Mouse (Mus musculus) embryonic facial prominence, embryonic 12.5 days (tissue): ENCODE measurements around the gene Rnd2. TPM values are rescaled to one million over a fixed set of nuclear protein-coding genes. Genes with fewer than 3 reads are reported as not detected.
A peak's percentile ranks its signal among the peaks of the same experiment; 100 is the strongest.

Source experiments
- ATAC-seq: fragments of 200-750 bp; cut with Nextera tagmentation; 2 replicates; pipeline ENCODE4 v1.8.0; 2017; ENCODE audit not compliant: insufficient number of reproducible peaks, insufficient read depth, low FRiP score, low TSS enrichment
- H3K27ac ChIP-seq: fragments of 300-500 bp; sonication (generic); 2 replicates; pipeline ENCODE4 v1.5.1; 2016; ENCODE audit warnings: mild to moderate bottlenecking
- H3K27me3 ChIP-seq: fragments of 300-500 bp; sonication (generic); 2 replicates; pipeline ENCODE4 v1.6.1; 2016; ENCODE audit warnings: mild to moderate bottlenecking, moderate library complexity
- H3K36me3 ChIP-seq: fragments of 300-500 bp; sonication (generic); 2 replicates; pipeline ENCODE4 v1.6.1; 2016; ENCODE audit warnings: mild to moderate bottlenecking
- H3K4me1 ChIP-seq: fragments of 300-500 bp; sonication (generic); 2 replicates; pipeline ENCODE4 v1.6.1; 2016
- H3K4me2 ChIP-seq: fragments of 300-500 bp; sonication (generic); replicated peaks from 2 replicates; pipeline ENCODE4 v1.6.1; 2016; ENCODE audit warnings: mild to moderate bottlenecking, moderate library complexity
- H3K4me3 ChIP-seq: fragments of 300-500 bp; sonication (generic); 2 replicates; pipeline ENCODE4 v1.5.1; 2016; ENCODE audit warnings: mild to moderate bottlenecking
- H3K9ac ChIP-seq: fragments of 300-500 bp; sonication (generic); 2 replicates; pipeline ENCODE4 v1.6.1; 2016; ENCODE audit warnings: mild to moderate bottlenecking, moderate library complexity
- H3K9me3 ChIP-seq: fragments of 300-500 bp; sonication (generic); 2 replicates; pipeline ENCODE4 v1.6.1; 2016; ENCODE audit warnings: mild to moderate bottlenecking, moderate library complexity
- WGBS: fragments of 180-500 bp; shearing (Covaris S2); methylation state at CpG from one replicate; pipeline ENCODE4 v1.1.7; 2016; 5-methylcytosine and 5-hydroxymethylcytosine counted together
- polyA plus RNA-seq: library from polyadenylated mRNA; unstranded; fragments of >200 nt; fragmentation: Nextera tagmentation; extraction: Ambion mirVana; gene quantifications from 2 replicates; pipeline ENCODE4 v1.2.1, GENCODE M21; 2016

Gene Rnd2
- polyA plus RNA-seq = 15.2 and 17.2 TPM in 2 replicates

DNA sequence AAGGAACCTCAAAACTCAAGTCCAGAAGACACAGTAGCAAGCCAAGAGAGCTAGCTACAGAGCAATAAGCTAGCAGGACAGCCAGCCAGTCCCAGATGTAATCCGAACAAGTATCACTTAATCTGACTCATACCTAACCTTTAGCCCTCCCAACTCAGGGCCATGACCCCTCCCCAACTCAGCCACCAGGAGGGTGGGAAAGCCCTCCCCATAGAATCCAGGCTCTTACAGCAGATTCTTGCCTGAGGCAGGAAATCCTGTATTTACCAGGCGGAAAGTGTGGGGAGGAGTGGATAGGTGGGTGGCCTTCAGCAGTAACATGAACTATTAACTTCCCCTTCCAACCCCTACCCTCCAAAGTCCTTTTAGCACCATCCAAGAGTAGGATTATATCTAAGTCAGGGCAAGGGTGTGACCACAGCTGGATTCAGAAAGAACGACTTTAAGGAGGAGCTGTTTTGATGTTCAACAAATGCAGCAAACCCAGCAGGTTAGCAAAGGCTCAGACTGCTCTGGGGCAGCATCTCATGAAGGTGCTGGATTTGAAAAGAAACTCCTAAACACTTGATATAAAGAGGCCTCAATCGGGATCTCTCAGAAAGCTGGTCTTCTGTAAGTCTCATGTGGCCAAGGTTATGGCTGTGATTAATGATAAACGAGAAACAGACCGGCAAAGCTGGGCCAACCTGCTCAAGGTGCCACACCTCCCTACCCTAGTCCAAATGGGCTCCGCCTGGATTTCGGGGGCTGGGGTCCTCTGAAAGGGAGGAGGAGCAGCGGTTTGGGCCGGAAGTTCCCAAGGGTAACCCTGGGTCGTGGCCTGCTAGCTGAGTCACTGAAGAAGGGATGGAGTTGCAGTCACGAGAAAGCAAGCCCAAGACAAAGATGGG is at the start of gene Rnd2:
Gene Rnd2, plus strand, starts transcription at position 789 of the 890 bp plus-strand sequence.
- WGBS = 5% methylated on average over 12 of the region's 12 CpGs
- H3K9me3 ChIP-seq = no peaks in the 10 kb centered on the region
- ATAC-seq = no peak
- H3K27ac ChIP-seq = peak within 1 kb of the TSS; percentile 66
- H3K9ac ChIP-seq = peak within 1 kb of the TSS; percentile 71
- peaks cover 37% of the 10 kb centered on the region for H3K4me1 ChIP-seq
- H3K36me3 ChIP-seq = peaks cover 20% of the 10 kb centered on the region
- peak within 1 kb of the TSS; percentile 73 for H3K4me3 ChIP-seq
- no peaks in the 10 kb centered on the region for H3K27me3 ChIP-seq
- H3K4me2 ChIP-seq = peak within 1 kb of the TSS; percentile 94

DNA sequence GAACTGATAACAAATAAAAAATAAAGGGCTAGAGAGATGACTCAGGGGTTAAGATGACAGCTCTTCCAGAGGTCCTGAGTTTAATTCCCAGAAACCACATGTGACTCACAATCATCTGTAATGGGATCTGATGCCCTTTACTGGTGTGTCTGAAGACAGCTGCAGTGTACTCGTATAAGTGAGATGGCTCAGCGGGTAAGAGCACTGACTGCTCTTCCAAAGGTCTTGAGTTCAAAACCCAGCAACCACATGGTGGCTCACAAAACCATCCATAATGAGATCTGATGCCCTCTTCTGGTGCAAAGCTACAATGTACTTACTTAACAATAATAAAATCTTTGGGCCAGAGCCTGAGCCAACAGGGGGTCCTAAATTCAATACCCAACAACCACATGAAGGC is 49.5 kb upstream of the Rnd2 start:
- no peak overlapping the region for H3K4me3 ChIP-seq
- H3K27me3 ChIP-seq = no peaks in the 10 kb centered on the region
- peaks cover 35% of the 10 kb centered on the region for H3K36me3 ChIP-seq
- ATAC-seq = no peak
- peaks cover 3% of the 10 kb centered on the region; the same call in 1 of the 2 replicates for H3K4me1 ChIP-seq
- H3K4me2 ChIP-seq = no peak overlapping the region
- WGBS = 79% methylated on average over 2 of the region's 2 CpGs
- H3K9me3 ChIP-seq = no peaks in the 10 kb centered on the region
- no peak overlapping the region for H3K27ac ChIP-seq
- no peak overlapping the region for H3K9ac ChIP-seq

DNA sequence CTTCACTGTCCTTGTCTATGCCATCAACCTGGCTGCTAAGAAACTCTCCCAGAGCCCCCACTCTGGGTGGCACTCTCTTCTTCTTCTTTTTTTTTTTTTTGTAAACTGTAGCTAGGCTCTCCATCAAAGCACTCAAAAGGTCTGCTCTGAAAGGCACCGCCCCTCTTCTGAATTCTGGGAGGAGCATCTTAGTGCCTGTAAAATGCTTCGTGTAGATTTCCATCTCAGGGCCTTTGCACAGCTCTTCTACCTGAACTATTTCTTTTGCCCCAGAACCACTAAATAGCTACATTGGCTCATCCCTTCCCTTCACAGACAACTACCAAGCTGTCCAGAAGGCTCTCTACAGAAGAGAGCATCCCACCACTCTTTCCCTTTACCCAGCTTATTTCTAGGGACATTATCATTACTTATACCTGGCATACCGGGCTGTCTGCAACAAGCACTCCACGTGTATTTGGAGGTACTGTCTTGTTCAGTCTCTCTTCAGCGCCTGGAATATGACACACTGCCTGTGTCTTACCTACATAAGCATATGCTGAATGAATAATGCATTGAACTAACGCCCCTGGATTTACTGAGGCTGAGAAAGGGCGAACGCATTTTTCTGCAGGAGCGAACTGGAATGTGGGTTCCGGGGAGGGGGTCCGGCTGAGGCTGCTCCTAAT is 48.2 kb upstream of the Rnd2 start:
- H3K36me3 ChIP-seq = peaks cover 22% of the 10 kb centered on the region
- no peaks in the 10 kb centered on the region for H3K27me3 ChIP-seq
- peak overlapping the region; percentile 85 for H3K4me3 ChIP-seq
- 3% methylated on average over 11 of the region's 11 CpGs for WGBS
- peak overlapping the region; percentile 84 for H3K27ac ChIP-seq
- H3K9ac ChIP-seq = peak overlapping the region; percentile 85
- peak overlapping the region; percentile 72 for H3K4me2 ChIP-seq
- H3K9me3 ChIP-seq = no peaks in the 10 kb centered on the region
- 0 out of 2 replicates have a peak, but pooled peaks have one; percentile 25 for ATAC-seq
- H3K4me1 ChIP-seq = peaks cover 3% of the 10 kb centered on the region; the same call in 1 of the 2 replicates

DNA sequence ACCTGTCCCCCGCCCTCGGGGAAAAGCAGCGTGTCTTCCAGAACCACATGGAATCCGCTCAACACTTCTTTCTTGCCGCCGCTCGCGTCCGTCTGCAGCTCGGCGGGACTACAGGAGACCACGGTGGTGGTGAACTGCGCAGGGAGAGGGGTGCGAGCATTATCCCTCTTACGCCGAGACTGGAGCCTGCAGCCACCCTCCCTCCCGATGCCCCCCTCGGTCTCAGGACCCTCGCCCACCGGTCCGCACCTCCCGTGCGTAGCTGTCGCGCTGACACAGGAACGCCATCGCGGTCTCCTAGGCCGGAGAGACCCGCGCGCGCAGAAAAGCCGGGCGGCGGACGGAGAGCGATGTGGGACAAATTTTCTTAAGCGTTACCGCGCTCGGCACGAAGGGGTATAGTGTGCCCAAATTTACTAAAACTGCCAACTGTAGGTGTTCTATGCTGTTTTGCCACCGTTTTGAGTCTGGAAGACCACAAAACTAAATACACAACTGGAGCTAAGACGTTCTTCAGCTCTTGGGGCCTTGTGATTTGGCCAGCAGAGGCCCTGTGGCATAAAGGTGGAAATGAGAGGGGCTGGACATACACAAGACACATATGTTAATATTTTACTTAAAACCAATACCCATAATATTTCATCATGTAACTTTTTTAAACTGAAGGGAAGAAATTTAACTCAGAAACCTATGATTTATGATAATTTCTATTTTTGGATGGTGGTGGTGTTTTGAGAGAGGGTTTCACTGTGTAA is 47.5 kb upstream of the Rnd2 start, which contains the start of gene Aarsd1:
Gene Aarsd1, minus strand, starts transcription at position 515 of the 755 bp plus-strand sequence.
- peaks cover 3% of the 10 kb centered on the region; the same call in 1 of the 2 replicates for H3K4me1 ChIP-seq
- WGBS = under 1% methylated on average over 45 of the region's 45 CpGs
- H3K36me3 ChIP-seq = peaks cover 15% of the 10 kb centered on the region
- H3K27ac ChIP-seq = peak within 1 kb of the TSS; percentile 84
- ATAC-seq = peak; percentile 71
- no peaks in the 10 kb centered on the region for H3K9me3 ChIP-seq
- peak within 1 kb of the TSS; percentile 85 for H3K4me3 ChIP-seq
- peak within 1 kb of the TSS; percentile 72 for H3K4me2 ChIP-seq
- H3K9ac ChIP-seq = peak within 1 kb of the TSS; percentile 85
- H3K27me3 ChIP-seq = no peaks in the 10 kb centered on the region

DNA sequence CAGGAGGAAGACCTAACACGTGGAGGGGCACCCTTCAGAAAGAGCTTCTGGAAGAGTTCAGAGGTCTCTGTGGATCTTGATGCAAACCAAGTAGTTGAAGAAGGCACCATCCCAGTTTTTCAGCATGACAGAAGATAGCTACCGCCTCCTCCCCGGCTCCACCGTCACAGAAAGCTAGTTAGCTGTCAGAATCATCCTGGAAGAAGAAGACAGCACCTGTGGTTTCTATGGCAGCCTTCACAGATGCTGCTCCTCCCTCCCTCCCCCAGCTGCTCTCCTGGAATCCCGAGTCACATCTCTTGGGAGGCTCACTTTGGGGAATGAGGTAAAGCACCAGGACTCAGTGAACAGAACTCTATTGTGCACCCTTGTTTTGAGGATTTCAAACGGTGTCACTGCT is 45.8 kb upstream of the Rnd2 start:
- Histone ChIP-seq H3K27me3 (no peaks in the 10 kb centered on the region), H3K4me2 (no peak overlapping the region), H3K9ac (no peak overlapping the region), H3K4me1 (peaks cover 3% of the 10 kb centered on the region; the same call in 1 of the 2 replicates), H3K9me3 (no peaks in the 10 kb centered on the region), H3K27ac (no peak overlapping the region), H3K36me3 (0 out of 2 replicates have a peak, but pooled peaks cover under 1% of the 10 kb centered on the region), H3K4me3 (no peak overlapping the region)
- 49% methylated on average over 6 of the region's 6 CpGs for WGBS
- no peak for ATAC-seq

DNA sequence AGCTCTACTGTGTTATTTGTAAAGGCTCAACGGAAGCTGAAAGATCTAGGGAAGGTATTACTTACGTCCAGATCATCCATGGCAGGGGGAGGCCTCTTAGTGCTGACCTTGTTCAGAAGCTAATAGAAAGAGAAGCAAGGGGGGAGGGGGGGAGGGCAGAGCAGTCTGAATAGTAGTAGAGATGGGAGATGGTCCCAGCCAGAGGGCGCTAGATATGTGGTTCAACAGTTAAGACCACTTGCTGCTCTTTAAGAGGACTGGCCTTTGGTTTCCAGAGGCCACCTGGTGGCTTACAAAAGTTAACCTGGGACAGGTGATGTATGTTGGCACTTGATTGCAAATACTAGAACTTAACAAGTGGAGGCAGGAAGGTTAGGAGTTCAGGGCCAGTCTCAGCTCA is 45.2 kb upstream of the Rnd2 start:
- Histone ChIP-seq H3K9me3 (no peaks in the 10 kb centered on the region), H3K4me3 (no peak overlapping the region), H3K27ac (no peak overlapping the region), H3K27me3 (no peaks in the 10 kb centered on the region), H3K36me3 (no peaks in the 10 kb centered on the region), H3K9ac (no peak overlapping the region), H3K4me1 (peaks cover 7% of the 10 kb centered on the region; the same call in 1 of the 2 replicates), H3K4me2 (no peak overlapping the region)
- 22% methylated on average over 3 of the region's 3 CpGs for WGBS
- ATAC-seq = no peak

DNA sequence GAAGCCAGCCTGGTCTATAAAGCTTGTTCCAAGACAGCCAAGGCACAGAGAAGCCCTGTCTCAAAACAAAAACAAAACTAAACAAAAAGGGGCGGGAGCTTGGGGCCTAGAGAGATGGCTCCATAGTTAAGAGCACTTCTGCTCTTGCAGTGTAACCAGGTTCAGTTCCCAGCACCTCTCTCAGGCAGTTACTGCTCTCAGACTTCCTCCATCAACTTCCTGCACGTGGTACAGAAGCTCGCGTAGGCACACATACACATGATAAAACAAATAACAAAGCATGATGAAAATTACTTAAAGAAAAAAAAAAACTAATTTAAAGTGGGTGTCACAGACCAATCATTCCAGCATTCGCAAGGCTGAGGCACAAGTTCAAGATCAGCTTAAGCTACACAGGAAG is 44.7 kb upstream of the Rnd2 start:
- Histone ChIP-seq H3K27me3 (no peaks in the 10 kb centered on the region), H3K4me3 (no peak overlapping the region), H3K9ac (no peak overlapping the region), H3K9me3 (no peaks in the 10 kb centered on the region), H3K27ac (no peak overlapping the region), H3K36me3 (no peaks in the 10 kb centered on the region), H3K4me1 (peaks cover 7% of the 10 kb centered on the region; the same call in 1 of the 2 replicates), H3K4me2 (no peak overlapping the region)
- WGBS = 86% methylated on average over 5 of the region's 5 CpGs
- no peak for ATAC-seq

DNA sequence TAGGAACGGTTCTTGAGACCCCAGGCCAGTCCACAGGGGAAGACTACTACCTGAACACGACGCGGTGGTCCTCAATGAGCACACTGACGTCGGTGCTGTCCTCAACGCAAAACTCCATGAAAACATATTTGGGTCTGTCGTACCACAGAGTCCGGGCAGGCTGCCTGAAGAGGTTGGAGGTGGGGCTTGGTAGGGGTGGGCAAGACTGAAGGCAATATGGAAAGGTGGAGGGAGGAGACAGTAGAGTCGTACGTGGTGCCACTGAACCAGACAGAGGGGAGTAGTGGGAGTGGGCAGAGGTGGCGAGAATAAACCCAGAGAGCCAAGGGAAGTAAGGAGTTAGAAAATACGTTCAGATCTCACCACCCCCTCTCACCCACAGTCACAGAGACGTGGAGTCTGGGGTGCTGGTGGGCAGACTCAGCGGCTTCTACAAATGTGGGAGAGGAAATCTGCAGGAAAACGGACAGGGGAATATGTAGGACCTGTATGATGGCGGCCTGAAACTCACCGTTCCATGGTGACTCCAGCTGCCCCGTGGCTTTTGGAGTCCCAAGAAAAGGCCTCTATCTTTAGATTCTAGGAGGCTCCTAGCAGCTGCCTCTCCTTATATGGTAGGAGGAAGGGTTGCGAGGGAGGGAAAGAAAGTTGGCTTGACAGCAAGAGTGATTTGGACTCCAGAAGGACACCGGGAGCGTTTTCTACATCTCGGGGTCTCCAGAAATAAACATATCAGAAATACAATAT is 40.5 kb upstream of the Rnd2 start, which contains the start of gene Gm27029:
Gene Gm27029, minus strand, starts transcription at position 692 of the 747 bp plus-strand sequence.
- Histone ChIP-seq H3K4me1 (peaks cover 20% of the 10 kb centered on the region), H3K4me3 (peak within 1 kb of the TSS; percentile 90), H3K27me3 (no peaks in the 10 kb centered on the region), H3K4me2 (peak within 1 kb of the TSS; percentile 82), H3K27ac (peak within 1 kb of the TSS; percentile 83), H3K36me3 (0 out of 2 replicates have a peak, but pooled peaks cover 2% of the 10 kb centered on the region), H3K9ac (peak within 1 kb of the TSS; percentile 71), H3K9me3 (no peaks in the 10 kb centered on the region)
- 9% methylated on average over 23 of the region's 23 CpGs for WGBS
- peak; percentile 61 for ATAC-seq

DNA sequence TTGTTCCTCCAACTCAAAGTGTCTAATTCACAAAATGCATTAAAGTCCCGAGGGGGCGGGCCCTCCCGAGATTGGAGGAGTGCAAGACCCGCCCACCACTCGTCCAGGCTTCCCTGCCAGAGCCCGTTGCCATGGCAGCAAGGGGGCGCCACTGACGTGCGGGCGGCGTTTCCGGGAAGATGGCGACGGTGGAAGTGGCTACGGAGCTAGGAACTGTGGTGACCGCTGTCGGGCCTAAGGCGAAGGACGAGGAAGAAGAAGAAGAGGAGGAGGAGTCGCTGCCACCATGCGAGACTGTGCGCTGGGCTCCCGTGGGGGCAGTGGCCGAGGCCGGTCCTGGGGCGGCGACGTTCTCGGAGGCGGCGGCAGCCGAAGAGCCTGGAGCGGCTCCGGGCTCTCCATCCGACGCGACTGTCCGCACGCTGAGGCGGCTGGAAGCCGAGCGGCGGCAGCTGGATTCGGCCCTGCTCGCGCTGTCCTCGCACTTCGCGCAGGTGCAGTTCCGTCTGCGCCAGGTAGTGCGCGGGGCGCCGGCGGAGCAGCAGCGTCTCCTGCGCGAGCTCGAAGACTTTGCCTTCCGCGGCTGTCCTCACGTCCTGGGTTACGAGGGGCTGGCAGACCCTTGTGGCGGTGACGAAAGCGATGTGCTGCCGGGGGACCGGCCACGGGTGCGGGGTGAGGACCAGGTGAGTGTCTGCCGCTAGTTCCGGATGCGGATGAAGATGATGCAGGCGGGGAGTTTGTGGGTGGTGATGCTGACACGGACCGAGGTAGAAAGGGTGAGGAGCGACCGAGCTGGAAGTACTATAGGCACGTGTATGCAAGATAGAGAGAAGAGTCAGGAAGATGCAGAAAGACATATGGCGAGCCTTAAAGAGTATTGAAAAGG is 39.6 kb upstream of the Rnd2 start, which contains the start of the genes Rundc1 and Ptges3l:
Gene Rundc1, plus strand, starts transcription at position 161 of the 889 bp plus-strand sequence.
Gene Ptges3l, minus strand, starts transcription at position 409 of the 889 bp plus-strand sequence.
- peak within 1 kb of the TSS; percentile 90 for H3K4me3 ChIP-seq
- peak within 1 kb of the TSS; percentile 83 for H3K27ac ChIP-seq
- under 1% methylated on average over 73 of the region's 81 CpGs for WGBS
- peaks cover 9% of the 10 kb centered on the region for H3K36me3 ChIP-seq
- H3K9ac ChIP-seq = peak within 1 kb of the TSS; percentile 71
- H3K9me3 ChIP-seq = no peaks in the 10 kb centered on the region
- H3K4me1 ChIP-seq = peaks cover 20% of the 10 kb centered on the region
- no peaks in the 10 kb centered on the region for H3K27me3 ChIP-seq
- H3K4me2 ChIP-seq = peak within 1 kb of the TSS; percentile 82
- peak; percentile 73 for ATAC-seq

DNA sequence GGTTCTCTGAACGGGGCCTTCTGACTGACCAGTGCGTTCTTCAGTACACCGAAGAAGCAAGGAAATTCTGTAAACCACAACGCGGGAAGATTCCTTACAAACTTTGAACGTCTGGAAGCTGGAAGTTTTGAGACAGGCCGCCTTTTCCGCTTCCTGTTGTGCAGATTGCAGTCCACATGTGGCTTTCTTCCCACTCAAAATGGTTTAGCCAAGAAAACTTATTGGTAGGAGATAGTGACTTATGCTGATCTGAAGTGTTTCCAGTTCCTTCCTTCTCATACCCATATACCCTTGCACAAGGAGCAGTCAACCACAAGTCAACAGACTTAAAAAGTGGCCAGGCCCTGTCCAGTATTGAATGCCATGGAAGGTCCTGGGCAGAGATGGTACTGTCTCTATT is 38.6 kb upstream of the Rnd2 start:
- Histone ChIP-seq H3K9ac (peak overlapping the region; percentile 71; the same call in 1 of the 2 replicates), H3K27ac (no peak overlapping the region), H3K4me2 (peak overlapping the region; percentile 82), H3K9me3 (no peaks in the 10 kb centered on the region), H3K4me3 (peak overlapping the region; percentile 90), H3K27me3 (no peaks in the 10 kb centered on the region), H3K4me1 (peaks cover 20% of the 10 kb centered on the region), H3K36me3 (peaks cover 18% of the 10 kb centered on the region)
- 60% methylated on average over 8 of the region's 8 CpGs for WGBS
- no peak for ATAC-seq
